ENCODE assay signal across 10 mouse cellular contexts in genomic region chr1:162109437-162109813, GRCm38 (mm10).
DNase-seq lines count a peak whose midpoint lies in the region; ATAC-seq lines count a peak whose summit lies in the region.
"Had no signal": no experiment of that assay in that cellular context is flagged by ENCODE, and none has a peak within 500 bp of the region (broad histone marks: within the 10 kb centered on the region; RNA-seq: fewer than 3 reads in every experiment).

No protein-coding gene starts in this region.

- peak; percentile 82 for ATAC-seq in lung, embryonic 16.5 days (ENCODE audit: low read depth)
- 0 out of 2 replicates have a peak, but pooled peaks have one; percentile 64 for ATAC-seq in embryonic facial prominence, embryonic 13.5 days (ENCODE audit: insufficient number of reproducible peaks, insufficient read depth, low FRiP score, low TSS enrichment, low read depth)
- ATAC-seq in neural tube, embryonic 14.5 days (ENCODE audit: low read depth): peak; percentile 45

- no peak overlapping the region for H3K4me2 ChIP-seq in lung, embryonic 16.5 days (ENCODE audit: low read depth, low read length)
- no peak overlapping the region; the same call in 1 of the 2 replicates for H3K4me2 ChIP-seq in embryonic facial prominence, embryonic 13.5 days
- H3K4me2 ChIP-seq in neural tube, embryonic 14.5 days (ENCODE audit: low read depth, low read length): no peak overlapping the region

- no peaks in the 10 kb centered on the region for H3K36me3 ChIP-seq in lung, embryonic 16.5 days (ENCODE audit: control insufficient read depth, insufficient read depth, low read length)
- H3K36me3 ChIP-seq in embryonic facial prominence, embryonic 13.5 days: no peaks in the 10 kb centered on the region
- H3K36me3 ChIP-seq in neural tube, embryonic 14.5 days (ENCODE audit: control insufficient read depth, insufficient read depth, low read length): no peaks in the 10 kb centered on the region

- peak overlapping the region; percentile 11 for H3K27ac ChIP-seq in lung, embryonic 16.5 days (ENCODE audit: low read length)
- H3K27ac ChIP-seq in embryonic facial prominence, embryonic 13.5 days: peak overlapping the region; percentile 87
- H3K27ac ChIP-seq in neural tube, embryonic 14.5 days (ENCODE audit: low read depth, low read length): no peak overlapping the region

- H3K27me3 ChIP-seq in lung, embryonic 16.5 days (ENCODE audit: control insufficient read depth, insufficient read depth, low read depth, low read length): no peaks in the 10 kb centered on the region
- H3K27me3 ChIP-seq in embryonic facial prominence, embryonic 13.5 days: no peaks in the 10 kb centered on the region
- H3K27me3 ChIP-seq in neural tube, embryonic 14.5 days (ENCODE audit: control insufficient read depth, insufficient read depth, low read length): no peaks in the 10 kb centered on the region

- peaks cover 5% of the 10 kb centered on the region for H3K4me1 ChIP-seq in lung, embryonic 16.5 days (replicated peaks; ENCODE audit: control insufficient read depth, insufficient read depth, low read length)
- peaks cover 30% of the 10 kb centered on the region for H3K4me1 ChIP-seq in embryonic facial prominence, embryonic 13.5 days
- peaks cover 6% of the 10 kb centered on the region; the same call in 1 of the 2 replicates for H3K4me1 ChIP-seq in neural tube, embryonic 14.5 days (ENCODE audit: control insufficient read depth, insufficient read depth, low read length)

- H3K9me3 ChIP-seq in lung, embryonic 16.5 days (ENCODE audit: control insufficient read depth, low read length): no peaks in the 10 kb centered on the region
- no peaks in the 10 kb centered on the region for H3K9me3 ChIP-seq in embryonic facial prominence, embryonic 13.5 days
- no peaks in the 10 kb centered on the region for H3K9me3 ChIP-seq in neural tube, embryonic 14.5 days (ENCODE audit: control insufficient read depth, low read length)

- WGBS in lung, embryonic 16.5 days: 54% methylated on average over 7 of the region's 7 CpGs
- 48% methylated on average over 7 of the region's 7 CpGs for WGBS in embryonic facial prominence, embryonic 13.5 days
- WGBS in neural tube, embryonic 14.5 days: 70% methylated on average over 7 of the region's 7 CpGs

- no peak overlapping the region for H3K4me3 ChIP-seq in lung, embryonic 16.5 days (ENCODE audit: low read length)
- H3K4me3 ChIP-seq in embryonic facial prominence, embryonic 13.5 days: no peak overlapping the region
- H3K4me3 ChIP-seq in neural tube, embryonic 14.5 days (ENCODE audit: low read depth, low read length): no peak overlapping the region

- no peak overlapping the region for H3K9ac ChIP-seq in lung, embryonic 16.5 days (ENCODE audit: low read length)
- H3K9ac ChIP-seq in embryonic facial prominence, embryonic 13.5 days: no peak overlapping the region
- H3K9ac ChIP-seq in neural tube, embryonic 14.5 days (replicated peaks; ENCODE audit: low read depth, low read length): no peak overlapping the region

- DNase-seq in lung, adult 18-20 months: no peak
- DNase-seq in kidney, adult 8-10 months: peak; percentile 55 to 75
- no peak for DNase-seq in layer of hippocampus, adult 9-11 months
- no peak for DNase-seq in testis, postnatal 10 days (ENCODE audit: low spot score)
- DNase-seq in thymus, adult 18-20 months: no peak
- DNase-seq: gastrocnemius, postnatal 36 days; thymus, adult 2 months had no signal

Comparison
In these comparisons a context has a peak if more than half of its experiments do, and no peak if none do; other contexts are left out.
1. DNase-seq: peak in kidney, adult 8-10 months (2 of 2); none in lung, adult 18-20 months (0 of 2), layer of hippocampus, adult 9-11 months (single experiment), testis, postnatal 10 days (single experiment) and thymus, adult 18-20 months (0 of 2).
2. Peak in every context shown above with its lines, with median percentiles within 50 percentile points of each other: ATAC-seq.